Mouse (Mus musculus) liver, embryonic 14.5 days (tissue): Measurements from ENCODE around the gene Mthfsd.

ENCODE experiments used
- CTCF ChIP-seq: IDR thresholded peaks from 2 replicates; pipeline ENCODE4 v1.5.1; 2016; ENCODE audit warnings: antibody characterized with exemption, low read depth, control low read depth
- EP300 ChIP-seq: IDR thresholded peaks from 2 replicates; pipeline ENCODE4 v1.6.1; 2016; ENCODE audit warnings: antibody characterized with exemption, low read depth

- TF ChIP-seq CTCF (no peak), EP300 (no peak)
These were observed 26.3 kb upstream of the Mthfsd start for GRCm38 (mm10) chr8:121134512-121134911.
